Mouse (Mus musculus) spleen, adult 10 weeks (tissue): Measurements from ENCODE around the gene Gm20920. TPM values are rescaled to one million over a fixed set of nuclear protein-coding genes. Genes with fewer than 3 reads are reported as not detected.

Source experiments
- polyA plus RNA-seq: library from polyadenylated mRNA; stranded (reverse); fragments of 350-450 nt; fragmentation: Illumina TruSeq; extraction: RNeasy Lipid Tissue Mini Kit (QIAGEN cat#74804); gene quantifications from one replicate; pipeline ENCODE4 v1.2.3, GENCODE M21; 2015; ENCODE audit warnings: low replicate concordance; ENCODE audit not compliant: insufficient read depth

Gene Gm20920
- polyA plus RNA-seq: not detected

GRCm38 (mm10) chrY:51851820-51852219, at the start of gene Gm20920:
Gene Gm20920 (plus strand): TSS chrY:51852120.

